Mouse (Mus musculus) stomach, postnatal 0 days (tissue): ENCODE measurements around the gene Mindy1.

Experiments
- CTCF ChIP-seq: IDR thresholded peaks from 2 replicates; pipeline ENCODE4 v1.5.1; 2016; ENCODE audit warnings: antibody characterized with exemption, low read depth, mild to moderate bottlenecking, moderate library complexity
- EP300 ChIP-seq: optimal IDR thresholded peaks from 2 replicates; pipeline ENCODE3; 2016; ENCODE audit warnings: antibody characterized with exemption

DNA sequence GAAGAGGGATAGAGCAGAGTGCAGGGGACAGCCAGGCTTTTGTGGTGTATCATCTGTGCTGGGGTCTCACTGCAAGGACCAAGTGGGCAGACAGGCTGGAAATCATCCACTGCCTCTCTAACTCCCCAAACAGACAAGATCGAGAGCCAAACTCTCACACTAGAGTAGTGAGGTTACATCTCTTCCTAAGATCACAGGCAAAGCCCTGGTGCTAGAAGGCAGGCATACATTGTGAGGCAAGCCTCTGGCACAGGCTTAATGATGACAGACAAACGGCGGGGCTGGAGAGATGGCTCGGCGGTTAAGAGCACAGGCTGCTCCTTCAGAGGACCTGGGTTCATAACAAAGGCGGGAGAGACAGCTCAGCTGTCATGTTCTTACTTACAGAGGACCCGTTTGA lies 32.3 kb downstream of the Mindy1 start:
- no peak for TF ChIP-seq CTCF
- TF ChIP-seq EP300 = no peak
